Mouse (Mus musculus) cerebellum, adult 2 months (tissue): ENCODE measurements around the gene Myrip.

Experiments used
- CTCF ChIP-seq: fragments of 200-500 bp; IDR thresholded peaks from 2 replicates; pipeline ENCODE4 v1.5.1; 2011; ENCODE audit warnings: low read depth, mild to moderate bottlenecking, control low read depth, low read length, moderate library complexity, borderline replicate concordance; ENCODE audit not compliant: insufficient read depth
- POLR2A ChIP-seq: fragments of 200-500 bp; IDR thresholded peaks from 2 replicates; pipeline ENCODE4 v1.6.1; 2011; ENCODE audit warnings: low read length, control low read depth, borderline replicate concordance; ENCODE audit not compliant: insufficient read depth

DNA sequence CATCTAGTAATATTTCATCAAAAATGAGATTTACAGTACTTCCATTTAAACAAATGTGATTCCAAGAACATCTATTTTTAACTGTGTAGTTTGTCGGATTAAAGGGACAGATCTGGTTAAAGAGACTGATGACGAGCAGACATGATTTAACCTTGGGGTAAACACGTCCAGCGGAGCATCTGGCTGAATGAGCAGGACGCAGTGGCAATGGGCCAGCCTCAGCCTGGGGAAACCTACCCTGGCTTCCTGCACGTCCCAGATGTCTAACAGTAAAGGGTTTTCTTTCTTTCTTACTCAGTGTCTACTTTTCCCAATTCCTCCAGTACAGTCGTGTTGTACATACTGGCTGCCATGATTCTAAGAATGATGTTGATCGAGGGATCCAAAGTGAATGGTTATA, 185.8 kb downstream of the Myrip start:
- TF ChIP-seq CTCF (no peak), POLR2A (no peak)
